Mouse (Mus musculus): ENCODE measurements around the gene Galk1.

DNA sequence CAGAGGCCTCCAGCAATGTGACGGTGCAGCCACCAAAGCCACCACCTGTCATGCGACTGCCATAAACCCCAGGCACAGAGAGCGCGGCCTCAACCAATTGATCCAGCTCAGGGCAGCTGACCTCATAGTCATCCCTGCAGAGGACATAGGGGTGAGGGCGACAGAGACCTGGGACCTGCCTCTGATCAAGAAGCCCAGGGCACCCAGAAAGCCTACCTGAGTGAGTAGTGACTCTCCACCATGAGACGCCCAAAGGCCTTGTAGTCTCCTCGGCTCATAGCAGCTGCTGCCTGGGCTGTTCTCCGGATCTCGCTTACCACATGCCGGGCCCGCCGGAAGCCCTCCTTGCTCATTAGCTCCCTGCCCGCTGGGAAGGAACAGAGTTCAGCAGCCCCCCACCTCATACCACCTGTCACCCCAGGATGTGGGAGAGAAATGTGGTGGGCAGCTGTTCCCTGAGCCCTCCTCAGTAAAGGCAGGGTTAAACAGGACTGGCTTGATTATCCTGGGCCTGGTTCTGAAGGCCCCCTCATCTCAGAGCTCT is 3.6 kb downstream of the Galk1 start:
- TF ChIP-seq CTCF (IDR thresholded peaks at IDR 0.05; ENCODE audit: low read depth), result no peak
- TF ChIP-seq EP300 (optimal IDR thresholded peaks at IDR 0.05), result no peak
